In the genomic region with DNA sequence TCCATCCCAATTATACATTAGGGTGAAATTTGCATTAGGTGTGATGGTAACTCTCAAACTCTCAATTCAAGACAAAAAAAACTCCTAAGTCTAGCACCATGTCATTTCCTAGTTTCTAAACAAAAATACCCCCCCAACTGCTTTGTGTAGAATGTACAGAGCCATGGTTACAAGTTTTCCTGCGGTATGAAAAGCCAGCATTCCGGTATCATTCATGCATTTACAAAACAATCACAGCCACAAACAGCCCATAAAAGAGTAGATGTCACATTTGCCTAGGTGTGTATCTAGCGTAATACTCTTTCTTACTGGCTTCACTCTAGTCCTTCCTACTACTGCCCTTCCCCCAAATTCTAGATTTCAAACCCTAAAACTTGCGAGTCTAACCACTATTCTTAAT, we compare ENCODE assay signal across 8 mouse cellular contexts. TPM values are rescaled to one million over a fixed set of nuclear protein-coding genes. Genes with fewer than 3 reads are reported as not detected.
DNase-seq lines count a peak whose midpoint lies in the region; ATAC-seq and TF ChIP-seq lines count a peak whose summit lies in the region.

No protein-coding gene starts in this region.

- no peak for TF ChIP-seq EP300 in stomach, postnatal 0 days (optimal IDR thresholded peaks at IDR 0.05)

- no peaks in the 10 kb centered on the region for H3K9me3 ChIP-seq in limb, embryonic 15.5 days
- no peaks in the 10 kb centered on the region for H3K9me3 ChIP-seq in stomach, postnatal 0 days (ENCODE audit: control insufficient read depth, low read length)

- peak overlapping the region; percentile 55 for H3K4me3 ChIP-seq in cerebellum, adult 2 months (replicated peaks; ENCODE audit: insufficient read depth, low read depth, low read length)
- H3K4me3 ChIP-seq in spleen, adult 2 months (ENCODE audit: extremely low read depth, insufficient read depth, insufficient read length) = peak overlapping the region; percentile 45
- H3K4me3 ChIP-seq in limb, embryonic 15.5 days = peak overlapping the region; percentile 68
- H3K4me3 ChIP-seq in stomach, postnatal 0 days (ENCODE audit: low read depth, low read length) = peak overlapping the region; percentile 78
- H3K4me3 ChIP-seq in thymus, adult 2 months (ENCODE audit: control insufficient read depth, insufficient read depth, low read length) = no peak overlapping the region

- ATAC-seq in limb, embryonic 15.5 days (ENCODE audit: insufficient number of reproducible peaks, low FRiP score, low TSS enrichment, low read depth) = no peak
- ATAC-seq in stomach, postnatal 0 days (ENCODE audit: low FRiP score, low TSS enrichment) = no peak
- no peak for ATAC-seq in cerebellum, adult (ENCODE audit: insufficient number of reproducible peaks, low FRiP score, low TSS enrichment)

- H3K27ac ChIP-seq in cerebellum, adult 2 months (ENCODE audit: insufficient read depth, low read length) = no peak overlapping the region
- H3K27ac ChIP-seq in spleen, adult 2 months (ENCODE audit: insufficient read depth, low read length) = no peak overlapping the region; the same call in 1 of the 2 replicates
- peak overlapping the region; percentile 76 for H3K27ac ChIP-seq in limb, embryonic 15.5 days
- peak overlapping the region; percentile 95; the same call in 1 of the 2 replicates for H3K27ac ChIP-seq in stomach, postnatal 0 days (replicated peaks)
- no peak overlapping the region for H3K27ac ChIP-seq in thymus, adult 2 months (ENCODE audit: control insufficient read depth, insufficient read depth, low read length)

- TF ChIP-seq CTCF in cerebellum, adult 2 months (IDR thresholded peaks at IDR 0.05; ENCODE audit: borderline replicate concordance, insufficient read depth, low read depth, low read length) = no peak
- no peak for TF ChIP-seq CTCF in spleen, adult 2 months (IDR thresholded peaks at IDR 0.05; ENCODE audit: extremely low read depth, insufficient read depth, insufficient read length, insufficient replicate concordance)
- no peak for TF ChIP-seq CTCF in stomach, postnatal 0 days (IDR thresholded peaks at IDR 0.05; ENCODE audit: low read depth)
- TF ChIP-seq CTCF in thymus, adult 2 months (IDR thresholded peaks at IDR 0.05; ENCODE audit: borderline replicate concordance, control insufficient read depth, extremely low read depth, insufficient read depth, low read length, poor library complexity) = no peak

- TF ChIP-seq POLR2A in cerebellum, adult 2 months (IDR thresholded peaks at IDR 0.05; ENCODE audit: borderline replicate concordance, insufficient read depth, low read length) = no peak
- no peak for TF ChIP-seq POLR2A in spleen, adult 2 months (IDR thresholded peaks at IDR 0.05; ENCODE audit: low read depth, low read length)
- TF ChIP-seq POLR2A in thymus, adult 2 months (IDR thresholded peaks at IDR 0.05; ENCODE audit: control insufficient read depth, extremely low read depth, insufficient read depth, low read length, poor library complexity) = no peak

- peaks cover 5% of the 10 kb centered on the region; the same call in 1 of the 2 replicates for H3K4me1 ChIP-seq in cerebellum, adult 2 months (ENCODE audit: control insufficient read depth, insufficient read depth, low read length)
- peaks cover 9% of the 10 kb centered on the region for H3K4me1 ChIP-seq in spleen, adult 2 months (ENCODE audit: control insufficient read depth, insufficient read depth, insufficient read length)
- peaks cover 25% of the 10 kb centered on the region for H3K4me1 ChIP-seq in limb, embryonic 15.5 days
- H3K4me1 ChIP-seq in stomach, postnatal 0 days (replicated peaks; ENCODE audit: control insufficient read depth, insufficient read depth) = 0 out of 2 replicates have a peak, but pooled peaks cover 3% of the 10 kb centered on the region
- peaks cover 9% of the 10 kb centered on the region for H3K4me1 ChIP-seq in thymus, adult 2 months (replicated peaks; ENCODE audit: control insufficient read depth, insufficient read depth, low read length)

- peak overlapping the region; percentile 65 for H3K4me2 ChIP-seq in limb, embryonic 15.5 days
- H3K4me2 ChIP-seq in stomach, postnatal 0 days (replicated peaks; ENCODE audit: low read depth) = peak overlapping the region; percentile 68

- no peaks in the 10 kb centered on the region for H3K27me3 ChIP-seq in cerebellum, adult 2 months (ENCODE audit: control insufficient read depth, insufficient read depth, low read length)
- no peaks in the 10 kb centered on the region for H3K27me3 ChIP-seq in spleen, adult 2 months (ENCODE audit: control insufficient read depth, insufficient read depth, low read length)
- no peaks in the 10 kb centered on the region for H3K27me3 ChIP-seq in limb, embryonic 15.5 days
- H3K27me3 ChIP-seq in stomach, postnatal 0 days (ENCODE audit: control insufficient read depth, insufficient read depth, low read length) = no peaks in the 10 kb centered on the region
- H3K27me3 ChIP-seq in thymus, adult 2 months (ENCODE audit: control insufficient read depth, insufficient read depth, low read length) = no peaks in the 10 kb centered on the region

- no peaks in the 10 kb centered on the region; the same call in 1 of the 2 replicates for H3K36me3 ChIP-seq in spleen, adult 2 months (ENCODE audit: control insufficient read depth, insufficient read depth, low read length)
- H3K36me3 ChIP-seq in limb, embryonic 15.5 days = peaks cover 6% of the 10 kb centered on the region; the same call in 1 of the 2 replicates
- no peaks in the 10 kb centered on the region for H3K36me3 ChIP-seq in stomach, postnatal 0 days (ENCODE audit: control insufficient read depth, insufficient read depth, low read length)
- H3K36me3 ChIP-seq in thymus, adult 2 months (ENCODE audit: control insufficient read depth, insufficient read depth, low read length) = peaks cover 2% of the 10 kb centered on the region

- H3K9ac ChIP-seq in limb, embryonic 15.5 days = no peak overlapping the region
- H3K9ac ChIP-seq in stomach, postnatal 0 days (ENCODE audit: low read length) = peak overlapping the region; percentile 85

- no peak for DNase-seq in cerebellum, adult 2 months
- DNase-seq in cerebellum, adult 11-12 months = no peak
- no peak for DNase-seq in spleen, adult 2 months (ENCODE audit: low read depth in 1 of 2, low spot score in 2 of 2)
- DNase-seq in spleen, postnatal 14 days (ENCODE audit: low spot score in 2 of 2) = no peak
- DNase-seq in stomach, postnatal 0 days (ENCODE audit: low spot score) = no peak
- no peak for DNase-seq in thymus, adult 2 months

- WGBS in cerebellum, adult 2 months = 9% methylated on average over 4 of the region's 4 CpGs
- 50% methylated on average over 4 of the region's 4 CpGs for WGBS in spleen, adult 2 months
- WGBS in limb, embryonic 15.5 days = 9% methylated on average over 4 of the region's 4 CpGs
- 11% methylated on average over 4 of the region's 4 CpGs for WGBS in stomach, postnatal 0 days
- whole genome bisulfite sequencing in thymus, adult 2 months = 51% methylated on average over 4 of the region's 4 CpGs

RNA-seq across cellular contexts. Expression of gene Ube2h, which starts 2.2 kb away (rescaled TPM):
- 78.4 and 78.9 TPM in 2 replicates for polyA plus RNA-seq in cerebellum, adult 2 months (2012; rRNA removed)
- polyA plus RNA-seq in spleen, adult 2 months (2012; rRNA removed) = 69.7 and 101 TPM in 2 replicates
- polyA plus RNA-seq in limb, embryonic 15.5 days (2015; fragmentation: Nextera tagmentation; extraction: Ambion mirVana) = 40.2 and 41.8 TPM in 2 replicates
- polyA plus RNA-seq in stomach, postnatal 0 days (2015; fragmentation: Nextera tagmentation; extraction: Ambion mirVana) = 25.2 and 28.8 TPM in 2 replicates
- polyA plus RNA-seq in thymus, adult 2 months (2012; rRNA removed) = 69.9 and 160 TPM in 2 replicates

Comparison
In these comparisons a context has a peak if more than half of its experiments do, and no peak if none do; other contexts are left out.
1. H3K27ac ChIP-seq: peak in limb, embryonic 15.5 days (single experiment) and stomach, postnatal 0 days (single experiment); none in cerebellum, adult 2 months (single experiment), spleen, adult 2 months (single experiment) and thymus, adult 2 months (single experiment).